Mouse (Mus musculus) small intestine, adult 2 months (tissue): Measurements from ENCODE around the gene Ubtf.

Experiments used
- CTCF ChIP-seq: fragments of 200-500 bp; IDR thresholded peaks from 2 replicates; pipeline ENCODE4 v1.5.1; 2012; ENCODE audit warnings: low read depth, mild to moderate bottlenecking, control low read depth, inconsistent platforms, low read length, moderate library complexity, mixed read lengths; ENCODE audit not compliant: insufficient replicate concordance, insufficient read length; ENCODE audit errors: extremely low read depth
- POLR2A ChIP-seq: fragments of 200-500 bp; IDR thresholded peaks from 2 replicates; pipeline ENCODE4 v1.6.1; 2012; ENCODE audit warnings: low read depth, mild to moderate bottlenecking, control low read depth, inconsistent platforms, low read length, moderate library complexity

GRCm38 (mm10) chr11:102294887-102295597 is 24.5 kb downstream of the Ubtf start:
- TF ChIP-seq CTCF: no peak
- no peak for TF ChIP-seq POLR2A
